ENCODE assay signal across 8 mouse cellular contexts in the genomic region with DNA sequence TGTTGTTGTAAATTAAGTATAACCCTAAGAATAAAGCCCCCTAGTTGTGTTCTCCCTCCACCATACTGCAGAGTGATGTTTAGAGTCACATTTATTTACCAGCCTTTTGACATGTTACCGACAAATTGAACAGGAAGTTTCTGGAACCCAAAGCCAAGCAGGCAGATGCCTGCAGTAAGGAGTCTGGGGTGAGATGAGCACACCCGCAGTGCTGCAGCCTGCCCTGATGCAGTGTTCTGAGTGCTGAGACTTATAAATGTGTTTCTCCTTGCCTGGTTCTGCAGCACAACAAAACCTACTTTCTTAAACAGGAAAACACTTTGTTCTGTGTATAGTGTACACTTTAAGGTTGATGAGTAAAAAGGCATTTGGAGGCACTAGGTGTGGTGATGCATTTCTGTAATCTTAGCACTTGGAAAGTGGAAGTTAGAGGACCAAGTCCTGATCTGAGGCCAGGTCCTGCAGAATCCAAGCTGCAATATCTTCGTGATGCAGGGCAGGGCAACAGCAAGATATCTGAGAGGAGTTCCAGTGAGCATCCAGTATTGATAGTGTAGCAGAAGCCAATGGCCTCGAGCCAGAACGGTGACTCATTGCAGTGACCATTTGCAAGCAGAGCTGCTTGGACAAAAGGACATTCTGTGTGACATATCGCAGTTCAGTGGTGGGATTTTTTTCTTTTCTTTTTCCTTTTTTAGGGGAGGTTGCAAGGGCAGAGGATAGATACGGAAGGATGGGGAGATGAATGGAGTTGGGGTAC. TPM values are rescaled to one million over a fixed set of nuclear protein-coding genes. Genes with fewer than 3 reads are reported as not detected.
DNase-seq lines count a peak whose midpoint lies in the region; ATAC-seq lines count a peak whose summit lies in the region.
"Had no signal": no experiment of that assay in that cellular context is flagged by ENCODE, and none has a peak within 500 bp of the region (broad histone marks: within the 10 kb centered on the region; RNA-seq: fewer than 3 reads in every experiment).

No protein-coding gene starts in this region.

- no peak overlapping the region for H3K4me3 ChIP-seq in heart, embryonic 16.5 days (ENCODE audit: low read length)
- no peak overlapping the region for H3K4me3 ChIP-seq in forebrain, embryonic 10.5 days
- H3K4me3 ChIP-seq: neural tube, embryonic 13.5 days had no signal

- H3K9ac ChIP-seq in heart, embryonic 16.5 days (ENCODE audit: low read length): no peak overlapping the region
- H3K9ac ChIP-seq: neural tube, embryonic 13.5 days had no signal

- no peaks in the 10 kb centered on the region for H3K36me3 ChIP-seq in heart, embryonic 16.5 days (ENCODE audit: control insufficient read depth, insufficient read depth)
- H3K36me3 ChIP-seq in forebrain, embryonic 10.5 days (replicated peaks): peaks cover 8% of the 10 kb centered on the region
- H3K36me3 ChIP-seq: neural tube, embryonic 13.5 days had no signal

- H3K4me2 ChIP-seq in heart, embryonic 16.5 days (ENCODE audit: low read depth, low read length): peak overlapping the region; percentile 31
- H3K4me2 ChIP-seq: neural tube, embryonic 13.5 days had no signal

- WGBS in heart, embryonic 16.5 days: 30% methylated on average over 7 of the region's 7 CpGs
- 80% methylated on average over 7 of the region's 7 CpGs for WGBS in forebrain, embryonic 10.5 days

- no peaks in the 10 kb centered on the region for H3K27me3 ChIP-seq in heart, embryonic 16.5 days (ENCODE audit: control insufficient read depth, insufficient read depth, low read length)
- H3K27me3 ChIP-seq in forebrain, embryonic 10.5 days (ENCODE audit: poor library complexity, severe bottlenecking): no peaks in the 10 kb centered on the region
- H3K27me3 ChIP-seq: neural tube, embryonic 13.5 days had no signal

- H3K4me1 ChIP-seq in heart, embryonic 16.5 days (ENCODE audit: control insufficient read depth, insufficient read depth, low read length): peaks cover 28% of the 10 kb centered on the region
- 0 out of 2 replicates have a peak, but pooled peaks cover 9% of the 10 kb centered on the region for H3K4me1 ChIP-seq in forebrain, embryonic 10.5 days

- DNase-seq in 3134 (ENCODE audit: extremely low read depth, insufficient read length, low spot score) (peak; percentile 46), 3T3-L1 (ENCODE audit: low read depth, low spot score) (peak; percentile 79)
- DNase-seq in cerebellum, adult 9-11 months: peak; percentile 90
- peak; percentile 76 for DNase-seq in lung, postnatal 10 days
- DNase-seq in spleen, postnatal 10 days (ENCODE audit: low spot score in 2 of 2): no peak
- DNase-seq in forebrain, embryonic 10.5 days (ENCODE audit: extremely low spot score, low spot score): no peak

- H3K9me3 ChIP-seq in heart, embryonic 16.5 days (replicated peaks; ENCODE audit: control insufficient read depth, low read length): no peaks in the 10 kb centered on the region
- H3K9me3 ChIP-seq in forebrain, embryonic 10.5 days: no peaks in the 10 kb centered on the region
- H3K9me3 ChIP-seq: neural tube, embryonic 13.5 days had no signal

- peak; percentile 61; the same call in 1 of the 2 replicates for ATAC-seq in heart, embryonic 16.5 days (replicated peaks; ENCODE audit: extremely low read depth, insufficient read depth, low FRiP score)

- H3K27ac ChIP-seq in heart, embryonic 16.5 days (ENCODE audit: low read length): peak overlapping the region; percentile 62
- no peak overlapping the region for H3K27ac ChIP-seq in forebrain, embryonic 10.5 days
- H3K27ac ChIP-seq: neural tube, embryonic 13.5 days had no signal

RNA-seq across cellular contexts. Expression of gene Plekha5, which starts 58.0 kb away (rescaled TPM):
- 26.6 and 27.8 TPM in 2 replicates for polyA plus RNA-seq in heart, embryonic 16.5 days (2015; fragmentation: Nextera tagmentation; extraction: Ambion mirVana)
- polyA plus RNA-seq in forebrain, embryonic 10.5 days (2016; fragmentation: Nextera tagmentation; extraction: Ambion mirVana): 42.9 and 46.0 TPM in 2 replicates

Comparison
In these comparisons a context has a peak if more than half of its experiments do, and no peak if none do; other contexts are left out.
1. DNase-seq: peak in 3134 (single experiment), 3T3-L1 (single experiment), cerebellum, adult 9-11 months (single experiment) and lung, postnatal 10 days (single experiment); none in spleen, postnatal 10 days (0 of 2) and forebrain, embryonic 10.5 days (single experiment).